Mouse (Mus musculus): Measurements from ENCODE around the gene Gm42906.

Gene Gm42906

DNA sequence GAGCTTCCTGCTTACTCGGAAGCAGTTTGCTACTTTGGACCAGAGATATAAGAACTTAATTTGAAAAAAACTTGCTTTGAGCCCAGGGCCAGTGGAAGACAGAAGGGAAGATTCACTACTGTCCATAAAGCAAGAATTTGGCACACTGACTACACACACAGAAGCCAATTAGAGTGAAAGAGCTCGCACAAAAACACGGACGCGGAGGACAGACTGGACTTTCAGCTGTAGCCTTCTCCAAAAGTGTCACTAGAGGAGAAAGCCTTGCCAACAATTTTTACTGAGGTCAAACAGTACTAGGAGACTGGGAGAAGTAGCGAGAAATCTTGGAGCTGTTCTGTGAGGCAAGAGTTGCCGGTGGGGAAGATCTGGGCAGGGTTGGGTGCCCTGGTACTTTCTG is 128.4 kb downstream of the Gm42906 start:
- DNase-seq (ENCODE audit: low read depth, low spot score): no peak

GRCm38 (mm10) chr5:151298371-151298770 is 129.6 kb downstream of the Gm42906 start:
- DNase-seq (ENCODE audit: low read depth, low spot score): no peak

GRCm38 (mm10) chr5:151296244-151296643 is 131.7 kb downstream of the Gm42906 start:
- no peak for DNase-seq (ENCODE audit: low read depth, low spot score)

GRCm38 (mm10) chr5:151293591-151293990 is 134.4 kb downstream of the Gm42906 start:
- no peak for DNase-seq (ENCODE audit: low read depth, low spot score)

GRCm38 (mm10) chr5:151292310-151292709 is 135.7 kb downstream of the Gm42906 start:
- DNase-seq (ENCODE audit: low read depth, low spot score): peak; percentile 35

DNA sequence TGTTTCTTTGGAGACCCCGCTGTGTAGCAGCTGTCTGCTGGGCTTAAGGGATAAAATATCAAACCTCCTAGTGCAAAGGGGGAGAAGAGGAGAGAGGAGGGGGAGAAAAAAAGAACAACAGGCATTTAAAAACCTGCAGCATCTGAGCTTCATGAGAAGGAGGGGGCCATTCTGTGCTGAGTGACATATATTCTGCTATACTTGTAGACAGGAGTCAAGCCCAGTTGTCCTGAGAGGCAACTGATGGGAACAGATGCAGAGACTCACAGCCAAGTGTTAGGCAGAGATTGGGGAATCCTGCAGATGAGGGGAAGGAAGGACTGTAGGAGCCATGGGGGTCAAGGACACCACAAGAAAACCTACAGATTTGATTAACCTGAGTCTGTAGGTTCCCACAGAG is 141.6 kb downstream of the Gm42906 start:
- no peak for DNase-seq (ENCODE audit: low read depth, low spot score)

- no peak for DNase-seq (ENCODE audit: low read depth, low spot score)
Measured at GRCm38 (mm10) chr5:151279531-151279930, 148.4 kb downstream of the Gm42906 start.

GRCm38 (mm10) chr5:151277927-151278326 is 150.0 kb downstream of the Gm42906 start:
- DNase-seq (ENCODE audit: low read depth, low spot score): no peak

GRCm38 (mm10) chr5:151275986-151276385 is 152.0 kb downstream of the Gm42906 start:
- no peak for DNase-seq (ENCODE audit: low read depth, low spot score)

DNA sequence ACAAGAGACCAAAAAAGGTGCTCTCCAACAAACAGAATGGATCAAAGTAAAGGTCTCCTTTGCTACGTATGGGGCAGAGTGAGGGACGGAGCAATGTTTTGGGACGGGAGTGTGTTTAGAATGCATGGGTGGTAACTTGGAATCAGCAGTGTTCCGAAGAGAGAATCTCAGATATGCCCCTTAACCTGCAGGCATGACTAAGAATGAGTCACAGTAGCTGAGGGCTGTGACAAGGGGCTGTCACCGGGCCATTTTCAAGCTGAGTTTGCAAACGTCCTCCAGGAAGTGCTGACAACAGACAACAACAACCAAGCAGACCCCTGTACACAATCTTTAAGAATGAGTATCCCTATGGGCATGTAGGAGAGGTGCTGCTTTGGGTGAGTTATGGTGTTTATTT is 153.7 kb downstream of the Gm42906 start:
- DNase-seq (ENCODE audit: low read depth, low spot score): no peak

DNA sequence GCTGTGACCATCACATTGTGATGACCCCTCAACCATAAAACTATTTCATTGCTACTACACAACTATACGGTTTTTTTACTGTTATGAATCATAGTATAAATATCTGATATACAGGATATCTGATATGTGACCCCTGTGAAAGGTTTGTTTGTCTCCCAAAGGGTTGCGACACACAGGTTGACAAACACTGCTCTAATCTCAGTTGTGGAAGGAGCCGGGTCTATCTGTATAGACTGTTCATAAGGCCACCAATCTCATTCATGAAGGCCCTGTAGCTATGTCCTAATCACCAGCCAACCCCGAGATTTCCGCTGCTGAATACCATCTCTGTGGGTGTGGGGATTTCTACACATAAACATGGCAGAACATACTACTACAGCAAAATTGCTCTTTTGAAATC is 157.1 kb downstream of the Gm42906 start:
- no peak for DNase-seq (ENCODE audit: low read depth, low spot score)

GRCm38 (mm10) chr5:151266896-151267634 is 160.9 kb downstream of the Gm42906 start:
- no peak for DNase-seq (ENCODE audit: low read depth, low spot score)

DNA sequence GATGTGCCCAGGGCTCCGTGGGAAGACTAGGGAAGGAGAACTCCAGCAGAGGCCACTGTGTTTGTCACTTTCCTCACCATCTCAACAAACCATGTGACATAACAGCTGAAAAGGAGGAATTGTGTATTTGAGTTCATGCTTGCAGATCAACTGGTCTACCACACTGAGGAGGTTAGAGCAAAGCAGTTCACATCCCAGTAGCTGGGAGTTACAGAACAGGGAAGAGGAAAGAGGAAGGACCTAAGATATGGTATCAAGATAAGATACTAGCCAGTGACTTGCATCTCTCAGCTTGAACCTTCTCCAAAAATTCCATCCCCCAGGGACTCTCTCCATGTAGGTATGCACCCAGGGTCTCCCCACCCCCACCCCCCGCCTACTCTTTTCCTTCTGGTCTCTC is 166.4 kb downstream of the Gm42906 start:
- no peak for DNase-seq (ENCODE audit: low read depth, low spot score)

- DNase-seq (ENCODE audit: low read depth, low spot score): peak; percentile 56
Measured at GRCm38 (mm10) chr5:151252213-151252612, 175.8 kb downstream of the Gm42906 start.

- no peak for DNase-seq (ENCODE audit: low read depth, low spot score)
Measured at GRCm38 (mm10) chr5:151251656-151252055, 176.3 kb downstream of the Gm42906 start.

DNA sequence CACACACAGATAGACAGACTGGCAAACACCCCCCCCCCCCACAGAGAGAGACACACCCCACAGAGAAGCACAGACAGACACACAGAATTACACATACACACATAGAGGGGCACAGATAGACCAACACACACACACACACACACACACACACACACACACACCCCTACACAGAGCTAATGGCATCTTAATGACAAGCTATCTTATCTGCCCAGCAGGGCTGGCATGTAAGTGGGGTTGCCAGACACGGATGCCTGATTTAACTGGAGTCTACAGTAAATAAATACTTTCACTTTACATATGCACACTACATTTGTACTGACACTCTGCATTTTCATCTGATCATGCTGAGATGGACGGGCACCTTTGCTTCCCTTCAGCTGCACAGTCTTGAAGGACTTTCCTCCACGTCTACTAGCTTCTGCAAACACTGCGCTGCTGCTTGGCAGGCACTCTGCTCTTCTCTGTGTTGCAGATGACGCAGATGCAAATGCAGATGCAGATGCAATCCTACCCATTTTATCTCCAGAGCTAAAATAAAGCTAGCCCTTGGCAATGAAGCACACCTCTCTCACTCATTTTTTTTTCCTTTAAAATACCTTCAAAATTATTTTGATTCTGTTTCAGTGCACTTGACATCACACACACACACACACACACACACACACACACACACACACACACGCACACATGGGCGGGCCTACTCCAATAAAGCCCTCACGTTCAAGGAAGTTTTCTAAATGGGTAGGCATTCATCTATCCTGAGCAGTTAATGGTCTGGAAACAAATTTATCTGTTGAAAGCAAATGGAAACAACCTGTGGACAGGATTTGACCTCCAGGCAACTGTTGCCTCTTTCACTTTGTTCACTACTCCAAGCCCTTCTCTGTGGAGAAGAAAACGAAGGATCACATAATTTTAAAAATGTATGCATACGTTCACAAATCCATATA is 179.0 kb downstream of the Gm42906 start:
- no peak for DNase-seq (ENCODE audit: low read depth, low spot score)

DNA sequence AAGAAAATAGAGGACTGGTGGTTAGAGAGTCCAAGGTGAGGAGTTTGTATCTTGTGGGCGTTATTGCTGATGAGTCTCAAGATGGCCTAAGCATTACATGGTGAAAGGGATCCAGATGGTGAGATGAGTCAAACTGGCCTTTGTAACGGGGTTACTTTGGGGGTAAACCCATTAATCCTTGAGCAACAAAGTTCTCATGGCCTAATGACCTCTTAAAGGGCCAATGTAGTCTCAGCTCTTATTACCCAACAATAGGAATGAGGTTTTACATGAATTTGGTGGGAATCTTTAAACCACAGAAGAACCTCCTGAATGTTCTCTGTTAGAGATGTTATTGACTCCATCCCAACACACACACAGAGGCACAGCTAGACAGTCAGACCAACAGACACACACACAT is 179.9 kb downstream of the Gm42906 start:
- no peak for DNase-seq (ENCODE audit: low read depth, low spot score)

DNA sequence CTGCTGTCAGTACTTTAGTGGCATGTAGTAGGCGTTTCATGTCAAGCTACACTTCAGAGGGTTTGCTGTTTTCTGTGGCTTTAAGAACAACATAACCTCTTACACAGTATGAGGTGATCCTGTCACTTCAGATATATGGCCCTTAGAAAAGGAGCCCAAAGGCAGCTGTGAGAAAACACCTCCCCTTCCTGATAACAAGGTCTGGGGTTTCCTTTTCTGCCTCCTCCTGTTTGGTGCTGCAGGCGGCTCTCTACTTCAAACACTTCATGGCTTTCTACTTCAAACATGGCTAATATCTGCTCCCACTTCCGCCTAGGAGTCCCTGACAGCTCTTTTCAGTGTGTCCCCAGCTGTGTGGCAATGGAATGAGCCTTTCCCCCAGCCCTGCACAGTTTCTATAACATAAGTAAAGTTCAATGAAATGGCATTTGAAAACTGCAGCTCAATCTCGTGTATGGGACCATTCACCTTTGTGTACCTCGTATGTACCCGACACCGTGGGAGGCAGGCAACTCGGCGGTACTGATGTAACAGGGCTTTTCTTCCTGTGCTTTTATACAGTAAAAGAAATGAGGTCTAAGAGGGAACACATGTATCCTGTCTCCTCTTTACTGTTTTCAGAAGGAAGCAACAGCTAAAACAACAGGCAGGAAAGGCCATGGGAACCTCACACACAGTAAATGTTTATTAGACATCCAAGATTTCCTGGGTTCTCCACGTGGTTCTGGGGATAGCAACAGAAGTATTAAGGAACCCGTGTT is 180.7 kb downstream of the Gm42906 start:
- peak; percentile 71 for DNase-seq (ENCODE audit: low read depth, low spot score)

DNA sequence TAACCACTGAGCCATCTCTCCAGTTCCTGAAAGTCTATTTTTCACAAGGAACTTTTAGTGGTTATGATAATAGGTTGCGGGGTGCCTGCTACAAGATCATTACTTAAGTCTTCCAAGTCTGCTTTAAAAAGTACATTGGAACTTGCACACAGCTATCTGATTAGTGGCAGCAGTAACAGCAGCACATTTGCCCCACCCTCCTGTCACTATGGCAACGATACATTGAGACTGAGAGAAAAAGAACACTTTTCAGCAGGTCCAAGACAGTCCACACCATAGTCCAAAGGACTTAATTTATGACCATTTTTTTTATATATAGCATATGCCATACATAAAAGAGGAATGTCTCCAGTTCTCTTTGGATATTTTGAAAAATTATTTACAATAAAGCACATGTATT is 181.7 kb downstream of the Gm42906 start:
- peak; percentile 17 for DNase-seq (ENCODE audit: low read depth, low spot score)

GRCm38 (mm10) chr5:151245571-151245970 is 182.4 kb downstream of the Gm42906 start:
- no peak for DNase-seq (ENCODE audit: low read depth, low spot score)

GRCm38 (mm10) chr5:151238730-151239129 is 189.2 kb downstream of the Gm42906 start:
- DNase-seq (ENCODE audit: low read depth, low spot score): no peak

- no peak for DNase-seq (ENCODE audit: low read depth, low spot score)
Measured at GRCm38 (mm10) chr5:151236411-151236810, 191.6 kb downstream of the Gm42906 start.

Measured in CD4-positive helper T cell, adult 2 months (primary cell).